Mouse (Mus musculus): Measurements from ENCODE around the gene Ncoa5.

DNA sequence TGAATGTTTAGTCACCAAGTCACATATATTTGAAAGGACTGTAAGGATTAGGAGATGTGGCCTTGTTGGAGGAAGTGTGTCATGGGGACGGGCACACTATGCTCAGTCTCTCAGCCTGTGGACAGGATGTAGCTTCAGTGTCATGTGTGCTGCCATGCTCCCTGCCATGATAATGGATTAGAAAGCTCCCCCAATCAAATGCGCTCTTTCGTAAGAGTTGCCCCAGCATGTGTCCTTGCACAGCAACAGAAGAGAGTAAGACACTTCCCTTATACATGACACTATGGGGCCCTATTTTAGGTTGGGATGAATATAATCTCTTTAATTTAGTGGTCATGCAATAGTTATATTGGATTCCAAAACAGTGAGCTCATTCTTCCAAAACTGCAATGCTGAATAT lies 14.2 kb downstream of the Ncoa5 start:
- TF ChIP-seq CTCF (IDR thresholded peaks at IDR 0.05; ENCODE audit: extremely low read depth, insufficient read depth, low read length) (no peak), POLR2A (IDR thresholded peaks at IDR 0.05; ENCODE audit: extremely low read depth, insufficient read depth, low read length) (no peak)

Measured in cortical plate, adult 2 months (tissue).